Mouse (Mus musculus): ENCODE results near the gene Fntb. TPM values are rescaled to one million over a fixed set of nuclear protein-coding genes. Genes with fewer than 3 reads are reported as not detected.

The Fntb gene
- polyA plus RNA-seq, 1 experiment from 2014 or later = 48.2 TPM

DNA sequence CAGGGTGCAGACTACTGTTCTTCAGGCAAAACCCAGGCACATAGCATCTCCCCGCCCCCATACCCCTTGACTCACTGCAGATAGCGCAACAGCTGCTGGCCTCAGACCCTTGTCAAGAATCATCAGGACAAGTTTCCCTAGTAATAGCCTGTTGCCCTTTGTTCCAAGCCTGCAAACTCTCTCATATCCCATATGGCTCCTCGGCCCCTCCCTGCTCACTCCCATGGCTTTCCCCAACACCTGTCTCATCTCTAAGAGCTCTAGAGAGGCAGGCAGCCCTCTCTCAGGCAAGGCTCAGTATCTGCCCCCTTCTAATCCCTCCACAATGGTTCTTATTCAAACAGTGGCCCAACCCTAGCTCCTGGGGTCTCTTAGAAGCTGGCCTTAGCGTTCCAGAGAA is 55.2 kb downstream of the Fntb start:
- Histone ChIP-seq H3K36me3 (no peaks in the 10 kb centered on the region), H3K27me3 (ENCODE audit: low read depth, poor library complexity, severe bottlenecking) (peaks cover 67% of the 10 kb centered on the region), H3K9me3 (replicated peaks) (no peaks in the 10 kb centered on the region), H3K4me1 (peaks cover 32% of the 10 kb centered on the region), H3K27ac (no peak overlapping the region), H3K4me3 (no peak overlapping the region)
- WGBS = 48% methylated on average over 4 of the region's 4 CpGs
- no peak for DNase-seq (ENCODE audit: low spot score)

DNA sequence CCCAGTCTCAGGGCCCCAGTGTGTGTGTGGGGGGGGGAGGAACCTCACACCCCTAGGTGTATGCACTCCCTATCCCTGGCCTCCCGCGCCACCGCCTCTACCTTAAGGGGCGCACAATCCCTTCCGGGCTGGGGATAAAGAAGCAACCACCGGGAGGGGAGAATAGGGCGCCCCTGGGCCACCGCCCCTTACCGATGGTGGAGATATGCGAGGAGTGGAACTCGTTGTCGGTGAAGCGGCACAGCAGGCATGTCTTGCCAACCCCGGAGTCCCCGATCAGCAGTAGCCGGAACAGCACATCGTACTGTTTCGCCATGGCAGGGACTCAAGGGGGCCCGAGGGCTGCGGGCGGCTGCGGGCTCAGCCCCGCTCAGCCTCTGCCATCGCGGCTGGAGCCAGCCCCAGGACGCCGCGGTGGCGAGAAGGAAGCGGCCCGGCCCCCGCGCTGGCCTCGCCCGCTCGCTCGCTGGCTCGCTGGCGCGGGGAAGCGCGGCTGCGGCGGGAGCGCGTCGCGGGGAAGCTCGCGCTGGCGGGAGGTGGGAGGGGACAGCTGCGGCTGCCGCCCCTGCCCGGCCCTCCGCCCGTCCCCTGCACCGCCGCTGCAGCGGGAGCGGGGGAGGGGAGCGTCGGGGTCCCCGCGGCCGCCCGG is 56.7 kb downstream of the Fntb start:
- peak; percentile 68 for DNase-seq (ENCODE audit: low spot score)
- H3K36me3 ChIP-seq = no peaks in the 10 kb centered on the region
- under 1% methylated on average over 65 of the region's 66 CpGs for WGBS
- H3K27ac ChIP-seq = peak overlapping the region; percentile 85
- peaks cover 28% of the 10 kb centered on the region for H3K4me1 ChIP-seq
- peaks cover 68% of the 10 kb centered on the region for H3K27me3 ChIP-seq (ENCODE audit: low read depth, poor library complexity, severe bottlenecking)
- no peaks in the 10 kb centered on the region for H3K9me3 ChIP-seq (replicated peaks)
- peak overlapping the region; percentile 74 for H3K4me3 ChIP-seq

DNA sequence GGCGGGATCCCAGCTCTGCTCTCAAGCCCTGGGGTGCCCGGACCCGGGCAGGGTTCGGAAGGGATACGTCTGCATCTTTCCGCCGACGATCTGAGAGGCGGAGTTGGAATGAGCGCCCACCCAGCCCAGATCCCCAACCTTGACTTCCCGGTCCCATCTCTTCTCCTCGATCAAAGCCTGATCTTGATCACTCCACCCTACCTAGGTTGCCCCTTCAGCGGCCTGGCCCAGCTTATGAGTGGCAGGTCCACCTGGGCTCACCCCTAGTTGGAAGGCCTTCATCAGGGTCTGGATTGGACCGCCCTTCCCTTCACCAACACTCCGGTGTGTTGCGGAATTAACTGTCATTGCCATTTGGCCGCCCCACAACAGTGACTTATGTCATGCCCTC is 57.3 kb downstream of the Fntb start, which contains the start of gene Rab15:
TSS of gene Rab15 (minus strand) at position 258 of the 391 bp plus-strand sequence.
- peaks cover 68% of the 10 kb centered on the region for H3K27me3 ChIP-seq (ENCODE audit: low read depth, poor library complexity, severe bottlenecking)
- peak within 1 kb of the TSS; percentile 74 for H3K4me3 ChIP-seq
- H3K9me3 ChIP-seq (replicated peaks) = no peaks in the 10 kb centered on the region
- 3% methylated on average over 17 of the region's 17 CpGs for WGBS
- no peaks in the 10 kb centered on the region for H3K36me3 ChIP-seq
- peaks cover 28% of the 10 kb centered on the region for H3K4me1 ChIP-seq
- peak within 1 kb of the TSS; percentile 85 for H3K27ac ChIP-seq
- peak; percentile 48 for DNase-seq (ENCODE audit: low spot score)

DNA sequence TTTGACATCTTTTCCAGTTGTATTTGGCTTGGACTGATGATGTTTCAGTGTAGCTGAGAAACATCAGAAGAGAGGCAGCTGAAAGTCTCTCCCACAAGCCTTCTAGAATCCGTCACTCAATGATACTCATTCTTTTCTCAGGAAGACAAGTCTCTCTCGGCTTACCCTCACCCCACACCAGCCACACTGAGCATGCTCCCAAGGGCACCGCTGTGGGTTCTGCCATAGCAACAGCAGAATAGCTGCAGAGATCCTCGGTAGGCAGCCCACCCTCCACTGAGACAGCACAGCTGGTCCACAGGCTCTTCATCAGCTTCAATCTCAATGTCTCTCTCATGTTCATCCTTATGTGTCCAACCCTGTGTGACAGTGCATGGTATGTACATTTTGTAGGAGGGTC is 59.9 kb downstream of the Fntb start:
- peaks cover 53% of the 10 kb centered on the region for H3K27me3 ChIP-seq (ENCODE audit: low read depth, poor library complexity, severe bottlenecking)
- DNase-seq (ENCODE audit: low spot score) = no peak
- H3K4me3 ChIP-seq = no peak overlapping the region
- WGBS = 74% methylated on average over 4 of the region's 4 CpGs
- no peak overlapping the region for H3K27ac ChIP-seq
- H3K36me3 ChIP-seq = no peaks in the 10 kb centered on the region
- H3K4me1 ChIP-seq = peaks cover 26% of the 10 kb centered on the region
- no peaks in the 10 kb centered on the region for H3K9me3 ChIP-seq (replicated peaks)

DNA sequence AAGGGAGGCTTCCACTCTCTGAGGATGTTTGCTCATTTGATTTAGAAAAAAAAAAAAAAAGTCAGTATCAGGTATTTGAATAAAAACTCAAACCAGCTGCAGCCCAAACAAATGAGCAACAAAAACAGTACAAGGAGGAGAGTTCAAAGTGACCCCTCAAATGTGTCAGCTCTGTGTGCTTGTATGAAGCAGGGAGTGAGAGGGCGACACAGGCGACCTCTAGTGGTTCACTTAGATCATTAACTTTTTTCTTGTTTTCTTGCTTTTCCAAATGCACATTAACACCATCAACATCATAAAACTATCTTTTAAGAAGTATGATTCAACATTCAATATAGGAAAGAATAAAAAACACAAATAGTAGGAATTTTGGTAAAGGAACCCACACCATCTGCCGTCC is 67.3 kb downstream of the Fntb start:
- Histone ChIP-seq H3K27ac (no peak overlapping the region), H3K4me1 (0 out of 2 replicates have a peak, but pooled peaks cover 2% of the 10 kb centered on the region), H3K27me3 (ENCODE audit: low read depth, poor library complexity, severe bottlenecking) (no peaks in the 10 kb centered on the region), H3K9me3 (replicated peaks) (no peaks in the 10 kb centered on the region), H3K4me3 (no peak overlapping the region), H3K36me3 (no peaks in the 10 kb centered on the region)
- WGBS = 7% methylated on average over 3 of the region's 3 CpGs
- no peak for DNase-seq (ENCODE audit: low spot score)

DNA sequence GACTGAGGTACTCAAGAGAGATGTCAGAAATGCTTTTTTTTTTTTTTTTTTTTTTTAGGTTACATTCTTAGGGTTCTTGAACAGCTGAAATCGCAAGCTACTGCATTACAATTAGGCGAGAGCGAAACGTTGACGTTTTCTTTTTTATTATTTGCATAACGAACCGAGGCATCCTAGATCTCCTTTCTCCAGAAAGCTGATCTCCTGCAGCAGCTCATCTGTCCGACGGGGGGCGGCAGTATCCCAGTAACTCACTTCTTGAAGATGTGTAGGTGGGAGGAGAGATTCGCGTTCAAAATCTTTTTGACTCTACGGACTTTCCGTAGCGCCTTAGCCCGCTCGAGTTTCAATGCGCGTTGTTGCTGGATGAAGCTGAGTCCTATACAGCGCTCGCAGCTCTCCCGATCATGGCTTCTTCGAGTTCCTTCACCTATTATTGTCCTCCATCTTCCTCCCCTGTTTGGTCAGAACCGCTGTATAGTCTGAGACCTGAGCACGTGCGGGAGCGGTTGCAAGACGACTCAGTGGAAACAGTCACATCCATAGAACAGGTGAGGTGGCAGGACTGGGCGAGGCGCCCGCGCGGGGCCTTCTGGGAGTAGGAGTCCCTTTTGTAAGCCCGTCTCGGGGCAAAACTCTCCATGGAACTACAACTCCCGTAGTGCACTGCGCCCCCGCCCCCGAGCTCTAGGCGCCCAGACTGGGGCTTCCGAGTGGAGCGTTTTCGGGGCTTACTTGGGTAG is 71.9 kb downstream of the Fntb start:
- no peaks in the 10 kb centered on the region for H3K36me3 ChIP-seq
- under 1% methylated on average over 43 of the region's 43 CpGs for WGBS
- H3K27me3 ChIP-seq (ENCODE audit: low read depth, poor library complexity, severe bottlenecking) = no peaks in the 10 kb centered on the region
- H3K4me3 ChIP-seq = peak overlapping the region; percentile 76
- DNase-seq (ENCODE audit: low spot score) = peak; percentile 95
- no peaks in the 10 kb centered on the region for H3K9me3 ChIP-seq (replicated peaks)
- peaks cover 11% of the 10 kb centered on the region for H3K4me1 ChIP-seq
- peak overlapping the region; percentile 80 for H3K27ac ChIP-seq

DNA sequence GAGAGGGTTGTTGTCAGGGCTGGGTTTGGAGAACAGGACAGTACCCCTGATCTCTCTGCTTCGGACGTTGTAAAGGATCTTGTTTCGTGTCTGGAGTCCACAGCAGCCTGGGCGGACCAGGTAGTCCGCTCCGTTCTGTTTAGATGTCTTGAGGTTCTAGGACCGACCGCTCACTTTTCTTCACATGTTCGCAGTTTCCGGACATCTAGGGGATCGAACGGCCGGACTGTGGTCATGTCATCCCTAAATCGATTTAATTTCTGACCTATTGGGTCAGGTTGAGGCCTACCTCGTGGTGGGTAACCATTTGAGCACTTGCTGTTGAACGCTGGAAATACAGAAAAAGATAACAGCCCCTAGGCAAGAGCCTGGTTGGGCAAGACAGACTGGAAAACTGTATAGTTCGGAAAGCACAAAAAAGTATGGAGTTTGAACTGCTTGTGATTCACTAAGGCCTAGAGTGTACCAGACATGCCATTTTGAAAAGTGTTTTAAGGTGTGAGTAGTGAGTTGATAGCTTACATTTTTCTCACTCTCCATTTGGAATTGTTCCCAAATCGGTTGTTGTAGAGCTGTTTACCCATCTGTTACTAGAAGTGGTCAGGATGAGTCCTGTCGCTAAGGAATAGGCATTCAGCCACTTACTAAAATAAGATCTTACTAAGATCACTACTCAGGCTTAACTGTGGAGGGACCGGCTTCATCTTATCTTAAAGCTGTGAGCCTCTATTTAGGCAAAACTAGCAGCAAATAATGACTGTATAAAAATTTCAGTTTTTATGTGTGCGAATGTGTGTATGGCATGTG is 72.7 kb downstream of the Fntb start:
- WGBS = 15% methylated on average over 21 of the region's 21 CpGs
- Histone ChIP-seq H3K4me3 (peak overlapping the region; percentile 76), H3K27ac (peak overlapping the region; percentile 80), H3K36me3 (no peaks in the 10 kb centered on the region), H3K9me3 (replicated peaks) (no peaks in the 10 kb centered on the region), H3K4me1 (peaks cover 11% of the 10 kb centered on the region), H3K27me3 (ENCODE audit: low read depth, poor library complexity, severe bottlenecking) (no peaks in the 10 kb centered on the region)
- no peak for DNase-seq (ENCODE audit: low spot score)

DNA sequence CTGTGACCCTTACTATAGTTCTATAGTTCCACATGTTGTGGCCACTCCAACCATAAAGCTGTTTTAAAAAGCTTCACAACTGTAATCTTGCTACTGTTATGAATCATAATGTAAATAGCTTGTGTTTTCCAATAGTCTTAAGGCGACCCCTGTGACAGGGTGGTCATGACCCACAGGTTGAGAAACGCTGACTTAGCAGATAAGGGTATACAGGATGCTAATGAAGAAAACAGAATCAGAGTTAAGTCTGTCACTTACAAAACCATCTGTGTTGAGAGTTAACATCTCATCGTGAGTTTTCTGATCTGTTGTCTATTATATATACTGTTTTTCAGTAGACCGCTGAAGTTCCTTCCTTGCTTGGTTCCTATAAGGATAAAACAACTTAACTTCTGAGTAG is 73.9 kb downstream of the Fntb start:
- no peak for DNase-seq (ENCODE audit: low spot score)
- Histone ChIP-seq H3K4me1 (peaks cover 11% of the 10 kb centered on the region), H3K36me3 (no peaks in the 10 kb centered on the region), H3K27me3 (ENCODE audit: low read depth, poor library complexity, severe bottlenecking) (no peaks in the 10 kb centered on the region), H3K9me3 (replicated peaks) (no peaks in the 10 kb centered on the region), H3K27ac (no peak overlapping the region), H3K4me3 (no peak overlapping the region)
- WGBS = 94% methylated on average over 4 of the region's 4 CpGs

DNA sequence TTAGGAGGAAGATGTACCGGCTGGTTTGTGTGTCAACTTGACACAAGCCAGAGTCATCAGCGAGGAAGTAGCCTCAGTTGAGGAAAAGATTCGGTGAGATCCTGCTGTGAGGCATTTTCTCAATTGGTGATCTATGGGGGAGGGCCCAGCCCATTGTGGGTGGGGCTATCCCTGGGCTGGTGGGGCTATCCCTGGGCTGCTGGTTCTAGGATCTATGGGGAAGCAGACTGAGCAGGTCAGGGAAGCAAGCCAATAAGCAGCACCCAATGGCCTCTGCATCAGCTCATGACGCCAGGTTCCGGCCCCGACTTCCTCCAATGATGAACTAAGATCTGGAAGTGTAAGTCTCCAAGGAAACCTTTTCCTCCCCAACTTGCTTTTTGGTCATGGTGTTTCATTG is 74.7 kb downstream of the Fntb start:
- H3K4me1 ChIP-seq = peaks cover 11% of the 10 kb centered on the region

DNA sequence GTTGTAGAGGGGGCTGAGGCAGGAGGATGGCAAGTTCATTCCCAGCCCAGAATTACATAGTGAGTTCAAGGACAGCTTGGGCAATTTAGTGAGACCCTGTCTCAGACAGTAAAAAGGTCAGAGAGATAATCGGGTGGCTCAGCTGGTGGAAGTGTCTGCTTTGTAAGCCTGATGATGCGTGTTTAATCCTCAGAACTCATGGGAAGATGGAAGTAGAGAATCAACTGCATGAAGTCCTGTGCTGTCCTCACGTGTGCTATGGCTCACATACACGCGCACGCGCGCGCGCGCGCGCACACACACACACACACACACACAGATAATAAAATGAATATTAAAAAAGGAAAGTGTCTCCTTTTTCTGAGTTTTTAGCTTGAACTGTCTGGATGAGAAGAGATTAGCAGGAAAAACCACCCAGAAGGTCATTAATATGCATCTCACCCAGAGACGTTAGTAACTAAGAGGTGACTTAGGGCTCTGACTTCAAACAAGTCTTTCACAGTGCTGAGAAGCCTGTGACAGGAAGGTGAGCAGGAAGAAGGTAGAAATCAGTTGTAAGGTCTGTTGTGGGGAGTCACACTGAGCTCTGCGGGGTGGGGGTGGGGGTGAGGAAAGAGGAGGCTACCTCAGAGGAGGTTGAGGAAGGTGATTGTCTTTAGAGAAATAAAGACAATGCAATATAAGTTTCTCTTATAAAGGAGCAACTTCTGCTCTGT is 79.1 kb downstream of the Fntb start:
- Histone ChIP-seq H3K27me3 (ENCODE audit: low read depth, poor library complexity, severe bottlenecking) (no peaks in the 10 kb centered on the region), H3K27ac (no peak overlapping the region), H3K9me3 (replicated peaks) (no peaks in the 10 kb centered on the region), H3K4me1 (no peaks in the 10 kb centered on the region), H3K4me3 (no peak overlapping the region), H3K36me3 (peaks cover 3% of the 10 kb centered on the region; the same call in 1 of the 2 replicates)
- DNase-seq (ENCODE audit: low spot score) = no peak
- WGBS = 89% methylated on average over 15 of the region's 15 CpGs

More for the DNA sequence above, 74.7 kb downstream of the Fntb start:
- WGBS = 72% methylated on average over 6 of the region's 6 CpGs
- Histone ChIP-seq H3K9me3 (replicated peaks) (no peaks in the 10 kb centered on the region), H3K27ac (no peak overlapping the region), H3K4me3 (no peak overlapping the region), H3K36me3 (no peaks in the 10 kb centered on the region), H3K27me3 (ENCODE audit: low read depth, poor library complexity, severe bottlenecking) (no peaks in the 10 kb centered on the region)
- DNase-seq (ENCODE audit: low spot score) = no peak

DNA sequence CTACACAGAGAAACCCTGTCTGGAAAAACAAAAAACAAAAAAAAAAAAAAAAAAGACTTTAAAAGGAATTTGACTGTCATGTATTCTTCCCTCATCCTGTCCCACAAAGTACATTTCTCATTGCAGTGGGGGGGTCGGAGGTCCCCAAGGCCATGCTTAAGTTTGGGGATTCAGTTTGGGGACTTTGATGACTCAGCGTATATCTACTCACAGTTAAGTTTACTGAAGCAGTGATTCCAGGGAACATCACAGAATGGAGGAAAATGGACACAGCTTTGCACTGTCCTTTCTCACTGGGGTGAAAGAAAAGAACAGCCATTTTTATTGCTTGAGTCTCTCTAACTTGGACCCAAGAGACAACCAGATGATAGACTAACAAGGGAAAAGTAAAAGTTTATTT is 87.0 kb downstream of the Fntb start:
- 93% methylated on average over 2 of the region's 2 CpGs for WGBS
- peaks cover 12% of the 10 kb centered on the region for H3K4me1 ChIP-seq
- no peak overlapping the region for H3K4me3 ChIP-seq
- H3K9me3 ChIP-seq (replicated peaks) = no peaks in the 10 kb centered on the region
- no peaks in the 10 kb centered on the region for H3K27me3 ChIP-seq (ENCODE audit: low read depth, poor library complexity, severe bottlenecking)
- H3K36me3 ChIP-seq = no peaks in the 10 kb centered on the region
- DNase-seq (ENCODE audit: low spot score) = no peak
- no peak overlapping the region for H3K27ac ChIP-seq

DNA sequence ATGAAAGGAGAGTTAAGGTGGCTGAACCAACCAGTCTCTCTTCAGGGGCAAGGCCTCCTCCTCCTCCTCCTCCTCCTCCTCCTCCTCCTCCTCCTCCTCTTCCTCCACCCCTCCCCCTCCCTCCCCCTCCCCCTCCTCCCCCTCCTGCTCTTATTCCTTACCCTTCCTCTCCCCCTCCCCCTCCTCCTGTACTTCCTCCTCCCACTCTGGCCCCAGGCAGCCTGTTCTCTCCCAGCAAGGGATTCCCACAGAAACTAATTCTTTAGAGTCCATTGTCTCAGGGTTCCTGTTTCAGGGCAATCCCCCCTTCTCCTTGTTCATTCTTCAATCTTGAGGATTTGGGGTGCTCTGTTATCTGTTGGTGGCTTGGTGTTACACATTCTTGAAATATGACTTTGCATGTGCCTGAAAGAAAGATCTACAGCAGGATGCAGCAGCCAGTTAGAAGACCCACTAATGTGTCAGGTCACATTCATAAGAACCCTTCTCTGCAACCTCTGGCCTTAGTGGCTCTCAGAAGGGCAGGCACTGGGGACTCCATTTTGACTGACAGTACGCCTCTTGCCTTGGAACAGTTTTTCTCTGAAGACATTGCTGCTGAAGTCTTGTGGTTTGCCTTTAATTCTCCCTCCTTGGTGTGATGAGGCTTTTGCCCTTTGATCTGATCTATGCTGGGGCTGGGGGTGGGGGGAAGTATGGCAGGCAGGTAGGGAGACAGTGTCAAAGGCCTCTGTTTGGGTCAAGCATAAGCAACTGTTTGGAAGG is 88.2 kb downstream of the Fntb start:
- no peaks in the 10 kb centered on the region for H3K27me3 ChIP-seq (ENCODE audit: low read depth, poor library complexity, severe bottlenecking)
- H3K9me3 ChIP-seq (replicated peaks) = no peaks in the 10 kb centered on the region
- H3K27ac ChIP-seq = peak overlapping the region; percentile 51; the same call in 1 of the 2 replicates
- peak; percentile 34 for DNase-seq (ENCODE audit: low spot score)
- WGBS = 83% methylated on average over 1 of the region's 1 CpGs
- H3K4me3 ChIP-seq = no peak overlapping the region
- H3K4me1 ChIP-seq = peaks cover 12% of the 10 kb centered on the region
- no peaks in the 10 kb centered on the region for H3K36me3 ChIP-seq

All from limb, embryonic 10.5 days (tissue).